Mouse (Mus musculus) CH12.LX (cell line): ENCODE measurements around the gene Emg1.

Experiments
- CTCF ChIP-seq, 2 experiments: IDR thresholded peaks in 1 of 2; conservative IDR thresholded peaks in 1 of 2; 2 replicates each; pipeline ENCODE4 v1.5.1; 2011 to 2012; ENCODE audit warnings: low read depth in 2 of 2, low read length in 2 of 2, improper control_type of control experiment in 1 of 2, inconsistent platforms in 1 of 2, mild to moderate bottlenecking in 1 of 2, moderate library complexity in 1 of 2
- E2F4 ChIP-seq: IDR thresholded peaks from 2 replicates; pipeline ENCODE4 v1.6.1; 2011; ENCODE audit warnings: low read depth, low read length, improper control_type of control experiment; ENCODE audit not compliant: insufficient replicate concordance
- IRF4 ChIP-seq: IDR thresholded peaks from 2 replicates; pipeline ENCODE4 v1.6.1; 2014; ENCODE audit warnings: low read depth, mild to moderate bottlenecking, inconsistent platforms, low read length, improper control_type of control experiment
- ZMIZ1 ChIP-seq: IDR thresholded peaks from 2 replicates; pipeline ENCODE4 v1.6.1; 2012; ENCODE audit warnings: low read depth, mild to moderate bottlenecking, inconsistent platforms, low read length, improper control_type of control experiment

DNA sequence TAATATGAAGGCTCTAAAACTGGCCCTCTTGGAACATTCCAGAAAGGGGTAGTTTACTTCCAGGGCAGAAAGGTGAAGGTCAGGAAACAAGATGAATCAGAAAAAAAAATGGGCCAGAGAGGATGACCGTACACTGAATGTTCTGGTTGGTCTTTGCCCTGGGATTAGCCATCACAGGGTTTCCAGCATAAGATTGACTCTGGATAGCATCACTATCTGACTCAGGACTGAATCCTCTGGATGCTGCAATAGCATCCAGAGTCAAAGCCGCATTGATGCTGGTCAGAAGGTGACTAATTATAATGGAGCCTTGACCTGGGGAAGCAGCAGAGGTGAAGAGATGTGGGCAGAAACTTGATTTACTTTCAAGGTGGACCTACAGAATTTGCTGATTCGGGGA is 23.0 kb downstream of the Emg1 start:
- TF ChIP-seq E2F4 (no peak), CTCF (conservative IDR thresholded peaks at IDR 0.05 in 1 of 2, IDR thresholded peaks at IDR 0.05 in 1 of 2; ENCODE audit: low read depth in 2 of 2, low read length in 2 of 2) (no peak), ZMIZ1 (no peak), IRF4 (no peak)
